Mouse (Mus musculus) CH12.LX (cell line): ENCODE data around the gene Ranbp10. TPM values are rescaled to one million over a fixed set of nuclear protein-coding genes. Genes with fewer than 3 reads are reported as not detected.

Experiments used
- DNase-seq: peaks from one replicate; pipeline ENCODE4 v3.0.0-alpha.2; 2013; ENCODE audit errors: extremely low read depth
- H3K27ac ChIP-seq: 2 replicates; pipeline ENCODE4 v1.5.1; 2012; ENCODE audit warnings: low read depth, mild to moderate bottlenecking, control low read depth, moderate library complexity; ENCODE audit not compliant: insufficient read depth
- H3K27me3 ChIP-seq: replicated peaks from 2 replicates; pipeline ENCODE3; 2012; ENCODE audit warnings: inconsistent platforms
- H3K36me3 ChIP-seq, 2 experiments: replicated peaks in 1 of 2; 2 replicates each; pipeline versions ENCODE3 to v1.6.1; 2012; ENCODE audit warnings: inconsistent platforms in 1 of 2, low read length in 1 of 2, mild to moderate bottlenecking in 1 of 2, mixed read lengths in 1 of 2, moderate library complexity in 1 of 2; ENCODE audit not compliant: control insufficient read depth in 1 of 2, insufficient read depth in 1 of 2
- H3K4me1 ChIP-seq, 2 experiments: 2 replicates each; pipeline ENCODE4 v1.6.1; 2012; ENCODE audit warnings: inconsistent platforms in 1 of 2, moderate library complexity in 1 of 2; ENCODE audit not compliant: insufficient read depth in 2 of 2, control insufficient read depth in 1 of 2
- H3K4me2 ChIP-seq: 2 replicates; pipeline ENCODE4 v1.6.1; 2012; ENCODE audit warnings: low read depth, mild to moderate bottlenecking, control low read depth; ENCODE audit not compliant: poor library complexity, insufficient read depth, severe bottlenecking
- H3K4me3 ChIP-seq, 3 experiments: fragments of 150-350 bp in 1 of 3; sonication (generic) in 1 of 3; replicated peaks in 1 of 3; 2 replicates each; pipeline versions ENCODE3 to v1.5.1; 2011 to 2012; ENCODE audit warnings: low read depth in 2 of 3, low read length in 2 of 3, mild to moderate bottlenecking in 2 of 3, moderate library complexity in 2 of 3, control low read depth in 1 of 3, improper control_type of control experiment in 1 of 3, inconsistent platforms in 1 of 3, mixed read lengths in 1 of 3; ENCODE audit not compliant: poor library complexity in 1 of 3
- H3K79me2 ChIP-seq: replicated peaks from 2 replicates; pipeline ENCODE4 v1.6.1; 2012; ENCODE audit warnings: mild to moderate bottlenecking, moderate library complexity; ENCODE audit not compliant: control insufficient read depth, poor library complexity, insufficient read depth, severe bottlenecking; ENCODE audit errors: extremely low read depth
- H3K9ac ChIP-seq: 2 replicates; pipeline ENCODE4 v1.6.1; 2012; ENCODE audit warnings: low read depth, mild to moderate bottlenecking, control low read depth, moderate library complexity; ENCODE audit not compliant: insufficient read depth
- H3K9me3 ChIP-seq: replicated peaks from 2 replicates; pipeline ENCODE3; 2012; ENCODE audit warnings: low read length, inconsistent platforms, mixed read lengths
- CTCF ChIP-seq, 2 experiments: IDR thresholded peaks in 1 of 2; conservative IDR thresholded peaks in 1 of 2; 2 replicates each; pipeline ENCODE4 v1.5.1; 2011 to 2012; ENCODE audit warnings: low read depth in 2 of 2, low read length in 2 of 2, improper control_type of control experiment in 1 of 2, inconsistent platforms in 1 of 2, mild to moderate bottlenecking in 1 of 2, moderate library complexity in 1 of 2
- E2F4 ChIP-seq: IDR thresholded peaks from 2 replicates; pipeline ENCODE4 v1.6.1; 2011; ENCODE audit warnings: low read depth, low read length, improper control_type of control experiment; ENCODE audit not compliant: insufficient replicate concordance
- ELF1 ChIP-seq: IDR thresholded peaks from 2 replicates; pipeline ENCODE4 v1.6.1; 2014; ENCODE audit warnings: low read depth, mild to moderate bottlenecking, inconsistent platforms, low read length, improper control_type of control experiment
- EP300 ChIP-seq: IDR thresholded peaks from 2 replicates; pipeline ENCODE4 v1.6.1; 2011; ENCODE audit warnings: low read length, improper control_type of control experiment
- ETS1 ChIP-seq: conservative IDR thresholded peaks from 2 replicates; pipeline ENCODE4 v1.6.1; 2012; ENCODE audit warnings: low read depth, mild to moderate bottlenecking, inconsistent platforms, low read length, improper control_type of control experiment, moderate library complexity
- HCFC1 ChIP-seq: IDR thresholded peaks from 2 replicates; pipeline ENCODE4 v1.6.1; 2012; ENCODE audit warnings: low read depth, mild to moderate bottlenecking, inconsistent platforms, low read length, improper control_type of control experiment
- IRF4 ChIP-seq: IDR thresholded peaks from 2 replicates; pipeline ENCODE4 v1.6.1; 2014; ENCODE audit warnings: low read depth, mild to moderate bottlenecking, inconsistent platforms, low read length, improper control_type of control experiment
- MAX ChIP-seq: IDR thresholded peaks from 2 replicates; pipeline ENCODE4 v1.6.1; 2011; ENCODE audit warnings: low read length, improper control_type of control experiment
- NELFE ChIP-seq: IDR thresholded peaks from 2 replicates; pipeline ENCODE4 v1.6.1; 2011; ENCODE audit warnings: low read depth, low read length, improper control_type of control experiment
- NRF1 ChIP-seq: IDR thresholded peaks from 2 replicates; pipeline ENCODE4 v1.6.1; 2014; ENCODE audit warnings: low read depth, mild to moderate bottlenecking, inconsistent platforms, low read length, improper control_type of control experiment, moderate library complexity
- PAX5 ChIP-seq: IDR thresholded peaks from 2 replicates; pipeline ENCODE4 v1.6.1; 2012; ENCODE audit warnings: low read length, inconsistent platforms, mixed read lengths
- RAD21 ChIP-seq: IDR thresholded peaks from 2 replicates; pipeline ENCODE4 v1.6.1; 2011; ENCODE audit warnings: low read depth, mild to moderate bottlenecking, low read length, improper control_type of control experiment, moderate library complexity
- SIN3A ChIP-seq: IDR thresholded peaks from 2 replicates; pipeline ENCODE4 v1.6.1; 2012; ENCODE audit warnings: low read length, improper control_type of control experiment, inconsistent platforms
- SMC3 ChIP-seq: IDR thresholded peaks from 2 replicates; pipeline ENCODE4 v1.6.1; 2011; ENCODE audit warnings: low read depth, low read length, improper control_type of control experiment
- USF1 ChIP-seq: IDR thresholded peaks from 2 replicates; pipeline ENCODE4 v1.6.1; 2014; ENCODE audit warnings: low read depth, mild to moderate bottlenecking, inconsistent platforms, low read length, improper control_type of control experiment
- USF2 ChIP-seq: conservative IDR thresholded peaks from 2 replicates; pipeline ENCODE4 v1.6.1; 2011; ENCODE audit warnings: low read depth, low read length, improper control_type of control experiment
- ZC3H11A ChIP-seq: IDR thresholded peaks from 2 replicates; pipeline ENCODE4 v1.6.1; 2012; ENCODE audit warnings: low read depth, mild to moderate bottlenecking, inconsistent platforms, low read length, improper control_type of control experiment
- dilution Hi-C: fragments of 300-500 bp; cut with MboI; formaldehyde crosslinking; loops from 2 replicates; pipeline ENCODE4 v1.14.3; 2020; ENCODE audit warnings: low sequenced_read_pairs; ENCODE audit not compliant: extremely low pct_unique_long_range_greater_than_20kb, extremely low pct_ligation_motif_present
- in situ Hi-C: fragments of 300-500 bp; cut with MboI; formaldehyde crosslinking; loops from 3 replicates; pipeline ENCODE4 v1.14.3; 2019; ENCODE audit warnings: low sequenced_read_pairs, low pct_ligation_motif_present, low pct_unique_long_range_greater_than_20kb, mixed read lengths
- polyA plus RNA-seq: library from polyadenylated mRNA; unstranded; fragments of >175 nt; gene quantifications from 2 replicates; pipeline ENCODE4 v1.2.1, GENCODE M21; 2012; ENCODE audit warnings: low read depth; ENCODE audit not compliant: insufficient read length
- total RNA-seq, 2 experiments: library from RNA; depleted of rRNA; stranded (reverse); fragments of 300-350 nt in 1 of 2; fragments of >200 nt in 1 of 2; gene quantifications; 2 replicates each; pipeline ENCODE4 v1.2.3; 2012 to 2014

Ranbp10 gene
- total and polyA plus RNA-seq, 3 experiments = 7.4 to 15.8 (median 8.7) TPM

GRCm38 (mm10) chr8:105811543-105811942, 15.6 kb downstream of the Ranbp10 start:
- peaks cover 3 to 52% of the 10 kb centered on the region in 2 experiments for H3K36me3 ChIP-seq

GRCm38 (mm10) chr8:105811061-105811460, 16.1 kb downstream of the Ranbp10 start:
- peak overlapping the region; percentile 98 for H3K4me2 ChIP-seq
- H3K79me2 ChIP-seq = peaks cover 20% of the 10 kb centered on the region
- in situ Hi-C loops (no loop called here), dilution Hi-C loops (no loop called here)
- DNase-seq = no peak
- peak overlapping the region; percentile 55 for H3K9ac ChIP-seq
- peaks cover 15 to 55% of the 10 kb centered on the region in 2 experiments for H3K4me1 ChIP-seq
- peaks cover 3 to 54% of the 10 kb centered on the region in 2 experiments for H3K36me3 ChIP-seq
- no peaks in the 10 kb centered on the region for H3K27me3 ChIP-seq
- peak overlapping the region; percentile 97 for H3K27ac ChIP-seq
- H3K4me3 ChIP-seq = peak overlapping the region in 2 of 3 experiments; percentile 1 to 23
- TF ChIP-seq HCFC1 = no peak; the same call in 1 of the 2 replicates
- no peak for TF ChIP-seq ELF1
- no peak for TF ChIP-seq ETS1
- no peak for TF ChIP-seq USF2
- no peak for TF ChIP-seq EP300
- TF ChIP-seq ZC3H11A = no peak
- TF ChIP-seq MAX = no peak
- no peak for TF ChIP-seq SIN3A
- TF ChIP-seq E2F4 = no peak
- TF ChIP-seq NELFE = no peak
- no peak for TF ChIP-seq IRF4
- no peak for TF ChIP-seq USF1
- TF ChIP-seq CTCF (conservative IDR thresholded peaks at IDR 0.05 in 1 of 2, IDR thresholded peaks at IDR 0.05 in 1 of 2; ENCODE audit: low read depth in 2 of 2, low read length in 2 of 2) = no peak
- TF ChIP-seq NRF1 = no peak
- no peaks in the 10 kb centered on the region for H3K9me3 ChIP-seq

More at GRCm38 (mm10) chr8:105811543-105811942, 15.6 kb downstream of the Ranbp10 start:
- Histone ChIP-seq H3K9me3 (no peaks in the 10 kb centered on the region), H3K4me1 (peaks cover 14 to 52% of the 10 kb centered on the region in 2 experiments), H3K27me3 (no peaks in the 10 kb centered on the region), H3K27ac (peak overlapping the region; percentile 97), H3K4me2 (no peak overlapping the region), H3K79me2 (peaks cover 20% of the 10 kb centered on the region), H3K4me3 (no peak overlapping the region), H3K9ac (peak overlapping the region; percentile 55; the same call in 1 of the 2 replicates)
- no peak for DNase-seq
- dilution Hi-C loops (no loop called here), in situ Hi-C loops (no loop called here)
- TF ChIP-seq MAX (no peak), SIN3A (no peak), PAX5 (no peak), NELFE (no peak), SMC3 (no peak), RAD21 (no peak)
